In the genomic region with DNA sequence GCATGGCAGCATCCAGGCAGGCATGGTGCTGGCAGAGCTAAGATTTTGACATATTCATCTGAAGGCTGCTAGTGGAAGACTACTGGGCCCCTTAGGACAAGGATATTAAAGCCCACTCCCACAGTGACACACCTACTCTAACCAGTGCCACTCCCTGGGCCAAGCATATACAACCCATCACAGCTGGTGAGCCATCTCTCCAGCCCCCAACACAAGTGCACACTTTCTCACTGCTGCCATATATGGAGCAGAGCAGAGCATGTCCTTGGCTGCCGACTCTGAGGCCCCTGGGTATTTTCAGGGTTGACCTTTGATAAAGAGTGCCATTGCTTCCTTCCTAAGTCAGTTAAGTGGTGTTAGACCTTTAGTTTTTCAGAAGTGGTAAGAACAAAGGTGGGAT, we compare ENCODE assay signal across 29 mouse cellular contexts. TPM values are rescaled to one million over a fixed set of nuclear protein-coding genes. Genes with fewer than 3 reads are reported as not detected.
DNase-seq lines count a peak whose midpoint lies in the region; ATAC-seq lines count a peak whose summit lies in the region.
"Had no signal": no experiment of that assay in that cellular context is flagged by ENCODE, and none has a peak within 500 bp of the region (broad histone marks: within the 10 kb centered on the region; RNA-seq: fewer than 3 reads in every experiment).

No protein-coding gene starts in this region.

- intact Hi-C loops in left cerebral cortex, postnatal 36 days (cut with DNase I): no loop called here

- no peaks in the 10 kb centered on the region for H3K9me3 ChIP-seq in heart, embryonic 10.5 days
- no peaks in the 10 kb centered on the region for H3K9me3 ChIP-seq in kidney, embryonic 15.5 days (replicated peaks)
- no peaks in the 10 kb centered on the region for H3K9me3 ChIP-seq in midbrain, embryonic 11.5 days (ENCODE audit: control insufficient read depth, low read length)
- H3K9me3 ChIP-seq in midbrain, embryonic 13.5 days: no peaks in the 10 kb centered on the region
- H3K9me3 ChIP-seq: hindbrain, embryonic 10.5 days; limb, embryonic 12.5 days; liver, embryonic 13.5 days; megakaryocyte, embryonic 14.5 days had no signal

- WGBS in heart, embryonic 10.5 days: 27% methylated on average over 1 of the region's 1 CpGs
- 55% methylated on average over 1 of the region's 1 CpGs for WGBS in kidney, embryonic 15.5 days
- 70% methylated on average over 1 of the region's 1 CpGs for WGBS in midbrain, embryonic 11.5 days
- WGBS in midbrain, embryonic 13.5 days: 91% methylated on average over 1 of the region's 1 CpGs

- peaks cover 39% of the 10 kb centered on the region for H3K4me1 ChIP-seq in heart, embryonic 10.5 days
- H3K4me1 ChIP-seq in kidney, embryonic 15.5 days: 0 out of 2 replicates have a peak, but pooled peaks cover 20% of the 10 kb centered on the region
- H3K4me1 ChIP-seq in midbrain, embryonic 11.5 days (ENCODE audit: control insufficient read depth, insufficient read depth, low read length): no peaks in the 10 kb centered on the region
- no peaks in the 10 kb centered on the region for H3K4me1 ChIP-seq in midbrain, embryonic 13.5 days (replicated peaks)

- peaks cover 33% of the 10 kb centered on the region for H3K36me3 ChIP-seq in heart, embryonic 10.5 days
- H3K36me3 ChIP-seq in kidney, embryonic 15.5 days: peaks cover 29% of the 10 kb centered on the region
- 0 out of 2 replicates have a peak, but pooled peaks cover 2% of the 10 kb centered on the region for H3K36me3 ChIP-seq in midbrain, embryonic 11.5 days (ENCODE audit: control insufficient read depth, insufficient read depth, low read length)
- H3K36me3 ChIP-seq in midbrain, embryonic 13.5 days: peaks cover 27% of the 10 kb centered on the region

- peak overlapping the region; percentile 60 for H3K27ac ChIP-seq in heart, embryonic 10.5 days
- peak overlapping the region; percentile 57 for H3K27ac ChIP-seq in kidney, embryonic 15.5 days
- no peak overlapping the region for H3K27ac ChIP-seq in midbrain, embryonic 11.5 days (ENCODE audit: low read depth, low read length)
- H3K27ac ChIP-seq in midbrain, embryonic 13.5 days: no peak overlapping the region
- H3K27ac ChIP-seq: hindbrain, embryonic 10.5 days; hindbrain, postnatal 0 days; limb, embryonic 12.5 days; liver, embryonic 13.5 days had no signal

- no peaks in the 10 kb centered on the region for H3K27me3 ChIP-seq in heart, embryonic 10.5 days (ENCODE audit: insufficient read depth, poor library complexity, severe bottlenecking)
- H3K27me3 ChIP-seq in kidney, embryonic 15.5 days: no peaks in the 10 kb centered on the region
- H3K27me3 ChIP-seq in midbrain, embryonic 11.5 days (ENCODE audit: control insufficient read depth, insufficient read depth, low read length): no peaks in the 10 kb centered on the region
- no peaks in the 10 kb centered on the region for H3K27me3 ChIP-seq in midbrain, embryonic 13.5 days
- H3K27me3 ChIP-seq: limb, embryonic 12.5 days; liver, embryonic 13.5 days; megakaryocyte, embryonic 14.5 days had no signal

- no peak overlapping the region for H3K4me2 ChIP-seq in kidney, embryonic 15.5 days
- H3K4me2 ChIP-seq in midbrain, embryonic 11.5 days: no peak overlapping the region
- H3K4me2 ChIP-seq in midbrain, embryonic 13.5 days (replicated peaks): no peak overlapping the region
- H3K4me2 ChIP-seq: limb, embryonic 12.5 days; liver, embryonic 13.5 days had no signal

- H3K4me3 ChIP-seq in heart, embryonic 10.5 days: no peak overlapping the region
- H3K4me3 ChIP-seq in kidney, embryonic 15.5 days (replicated peaks): no peak overlapping the region
- no peak overlapping the region for H3K4me3 ChIP-seq in midbrain, embryonic 11.5 days (ENCODE audit: low read depth, low read length)
- no peak overlapping the region for H3K4me3 ChIP-seq in midbrain, embryonic 13.5 days (replicated peaks)
- H3K4me3 ChIP-seq: erythroblast, embryonic 14.5 days; hindbrain, embryonic 10.5 days; limb, embryonic 12.5 days; liver, embryonic 13.5 days; megakaryocyte, embryonic 14.5 days had no signal

- H3K9ac ChIP-seq in kidney, embryonic 15.5 days: no peak overlapping the region
- no peak overlapping the region for H3K9ac ChIP-seq in midbrain, embryonic 11.5 days (ENCODE audit: low read length)
- no peak overlapping the region for H3K9ac ChIP-seq in midbrain, embryonic 13.5 days (replicated peaks)
- H3K9ac ChIP-seq: limb, embryonic 12.5 days; liver, embryonic 13.5 days had no signal

- ATAC-seq in kidney, embryonic 15.5 days (replicated peaks; ENCODE audit: low FRiP score): no peak
- no peak for ATAC-seq in midbrain, embryonic 11.5 days (ENCODE audit: low FRiP score)
- ATAC-seq in midbrain, embryonic 13.5 days: no peak
- ATAC-seq: forebrain, embryonic 14.5 days; hindbrain, postnatal 0 days; intestine, postnatal 0 days; midbrain, embryonic 16.5 days had no signal

- no peak for DNase-seq in heart, embryonic 10.5 days (ENCODE audit: low spot score)
- no peak for DNase-seq in heart, postnatal 4 days
- DNase-seq in kidney, postnatal 14 days: no peak
- peak; percentile 19 for DNase-seq in midbrain, embryonic 11.5 days (ENCODE audit: low spot score, missing footprints)
- no peak for DNase-seq in left cerebral cortex, postnatal 36 days (ENCODE audit: low spot score in 2 of 2)
- DNase-seq: cerebellum, adult 9-10 months; gastrocnemius, postnatal 25 days; kidney, postnatal 25 days; liver, embryonic 13.5 days; lung, postnatal 14 days; right cerebral cortex, postnatal 14 days; thymus, postnatal 14 days had no signal

RNA-seq across cellular contexts. Expression of a gene that starts 6.6 kb away (rescaled TPM):
- 32.5 and 34.6 TPM in 2 replicates for polyA plus RNA-seq in heart, embryonic 10.5 days (2016; fragmentation: Nextera tagmentation; extraction: Ambion mirVana)
- 10 to 100 TPM; 22.8 to 25.2 TPM for total RNA-seq in heart, postnatal 4 days (2021)
- 27.2 and 31.3 TPM in 2 replicates for polyA plus RNA-seq in kidney, embryonic 15.5 days (2015; fragmentation: Nextera tagmentation; extraction: Ambion mirVana)
- 19.4 and 20.7 TPM in 2 replicates for polyA plus RNA-seq in midbrain, embryonic 11.5 days (2014; fragmentation: Nextera tagmentation; extraction: Ambion mirVana)
- polyA plus RNA-seq in midbrain, embryonic 13.5 days (2015; fragmentation: Nextera tagmentation; extraction: Ambion mirVana): 12.7 and 13.9 TPM in 2 replicates
- total RNA-seq in left cerebral cortex, postnatal 36 days (2021): 1 to 10 TPM; 5.2 to 5.7 TPM

RNA-seq across cellular contexts. Expression of a gene that starts 6.7 kb away (rescaled TPM):
- polyA plus RNA-seq in heart, embryonic 10.5 days (2016; fragmentation: Nextera tagmentation; extraction: Ambion mirVana): 37.7 and 39.9 TPM in 2 replicates
- 10 to 100 TPM; 55.3 to 56.0 TPM for total RNA-seq in heart, postnatal 4 days (2021)
- polyA plus RNA-seq in kidney, embryonic 15.5 days (2015; fragmentation: Nextera tagmentation; extraction: Ambion mirVana): 34.5 and 35.4 TPM in 2 replicates
- 37.9 and 41.6 TPM in 2 replicates for polyA plus RNA-seq in midbrain, embryonic 11.5 days (2014; fragmentation: Nextera tagmentation; extraction: Ambion mirVana)
- 18.8 and 21.7 TPM in 2 replicates for polyA plus RNA-seq in midbrain, embryonic 13.5 days (2015; fragmentation: Nextera tagmentation; extraction: Ambion mirVana)
- 10 to 100 TPM; 12.8 to 23.4 TPM for total RNA-seq in left cerebral cortex, postnatal 36 days (2021)
- total RNA-seq: neutrophil, adult 5-6 weeks had no signal

RNA-seq across cellular contexts. Expression of a gene that starts 13.6 kb away (rescaled TPM):
- 0.11 TPM in 1 of 2 replicates, not detected in the other for polyA plus RNA-seq in heart, embryonic 10.5 days (2016; fragmentation: Nextera tagmentation; extraction: Ambion mirVana)
- not detected for total RNA-seq in heart, postnatal 4 days (2021)
- polyA plus RNA-seq in kidney, embryonic 15.5 days (2015; fragmentation: Nextera tagmentation; extraction: Ambion mirVana): 0.19 TPM in 1 of 2 replicates, not detected in the other
- polyA plus RNA-seq in midbrain, embryonic 11.5 days (2014; fragmentation: Nextera tagmentation; extraction: Ambion mirVana): not detected in 2 replicates
- not detected in 2 replicates for polyA plus RNA-seq in midbrain, embryonic 13.5 days (2015; fragmentation: Nextera tagmentation; extraction: Ambion mirVana)
- total RNA-seq in left cerebral cortex, postnatal 36 days (2021): not detected
- total RNA-seq: adrenal gland, adult 18-20 months; common myeloid progenitor, adult 5-6 weeks; gastrocnemius, postnatal 25 days; left cerebral cortex, adult 8-10 months; neutrophil, adult 5-6 weeks had no signal
- polyA plus RNA-seq: embryonic facial prominence, embryonic 11.5 days; erythroblast, embryonic 14.5 days; intestine, postnatal 0 days had no signal

RNA-seq across cellular contexts. Expression of a gene that starts 21.5 kb away (rescaled TPM):
- not detected in 2 replicates for polyA plus RNA-seq in heart, embryonic 10.5 days (2016; fragmentation: Nextera tagmentation; extraction: Ambion mirVana)
- not detected for total RNA-seq in heart, postnatal 4 days (2021)
- 0.24 TPM in 1 of 2 replicates, not detected in the other for polyA plus RNA-seq in kidney, embryonic 15.5 days (2015; fragmentation: Nextera tagmentation; extraction: Ambion mirVana)
- 0.20 TPM in 1 of 2 replicates, not detected in the other for polyA plus RNA-seq in midbrain, embryonic 11.5 days (2014; fragmentation: Nextera tagmentation; extraction: Ambion mirVana)
- 0.40 TPM in 1 of 2 replicates, not detected in the other for polyA plus RNA-seq in midbrain, embryonic 13.5 days (2015; fragmentation: Nextera tagmentation; extraction: Ambion mirVana)
- total RNA-seq in left cerebral cortex, postnatal 36 days (2021): not detected
- total RNA-seq: common myeloid progenitor, adult 5-6 weeks; gastrocnemius, postnatal 25 days; hindbrain, postnatal 0 days; layer of hippocampus, postnatal 10 days; left cerebral cortex, adult 8-10 months; neutrophil, adult 5-6 weeks had no signal
- polyA plus RNA-seq: embryonic facial prominence, embryonic 11.5 days; forebrain, embryonic 14.5 days; limb, embryonic 12.5 days; liver, embryonic 13.5 days; stomach, embryonic 14.5 days had no signal

RNA-seq across cellular contexts. Expression of a gene that starts 42.6 kb away (rescaled TPM):
- polyA plus RNA-seq in heart, embryonic 10.5 days (2016; fragmentation: Nextera tagmentation; extraction: Ambion mirVana): 45.9 and 58.4 TPM in 2 replicates
- total RNA-seq in heart, postnatal 4 days (2021): 10 to 100 TPM; 33.8 to 35.8 TPM
- 52.0 and 55.4 TPM in 2 replicates for polyA plus RNA-seq in kidney, embryonic 15.5 days (2015; fragmentation: Nextera tagmentation; extraction: Ambion mirVana)
- 63.9 and 69.4 TPM in 2 replicates for polyA plus RNA-seq in midbrain, embryonic 11.5 days (2014; fragmentation: Nextera tagmentation; extraction: Ambion mirVana)
- 86.2 and 91.1 TPM in 2 replicates for polyA plus RNA-seq in midbrain, embryonic 13.5 days (2015; fragmentation: Nextera tagmentation; extraction: Ambion mirVana)
- total RNA-seq in left cerebral cortex, postnatal 36 days (2021): 10 to 100 TPM; 87.6 to 95.3 TPM

Comparison
In these comparisons a context has a peak if more than half of its experiments do, and no peak if none do; other contexts are left out.
1. H3K27ac ChIP-seq: peak in heart, embryonic 10.5 days (single experiment) and kidney, embryonic 15.5 days (single experiment); none in midbrain, embryonic 11.5 days (single experiment) and midbrain, embryonic 13.5 days (single experiment).